Mouse (Mus musculus): ENCODE results near the gene Clca3a1. TPM values are rescaled to one million over a fixed set of nuclear protein-coding genes. Genes with fewer than 3 reads are reported as not detected.
"Not testable (repeated sequence)": the region's sequence is repeated elsewhere in the genome, so short reads cannot be mapped to it uniquely, and the experiment has no call there.

Gene Clca3a1
- total RNA-seq (2014; rRNA removed) (5.0 and 6.2 TPM in 2 replicates), polyA plus RNA-seq (2012; rRNA removed) (1.8 and 2.6 TPM in 2 replicates)

- Histone ChIP-seq H3K79me2 (ENCODE audit: control insufficient read depth, insufficient read depth, low read length) (no peaks in the 10 kb centered on the region), H3K27ac (replicated peaks; ENCODE audit: insufficient read depth, low read depth, low read length) (0 out of 2 replicates have a peak within 1 kb of the TSS, but pooled peaks have one; percentile 35), H3K9ac (ENCODE audit: low read depth, low read length) (no peak within 1 kb of the TSS), H3K36me3 (ENCODE audit: control insufficient read depth, insufficient read depth, low read length) (no peaks in the 10 kb centered on the region), H3K4me3 (ENCODE audit: insufficient read depth, low read depth, low read length) (peak within 1 kb of the TSS; percentile 2; the same call in 1 of the 2 replicates), H3K27me3 (ENCODE audit: control insufficient read depth, insufficient read depth, low read length) (no peaks in the 10 kb centered on the region), H3K4me1 (ENCODE audit: control insufficient read depth, insufficient read depth, low read length) (no peaks in the 10 kb centered on the region)
- 72% methylated on average over 11 of the region's 11 CpGs for WGBS
- TF ChIP-seq POLR2A (IDR thresholded peaks at IDR 0.05; ENCODE audit: extremely low read depth, insufficient read depth, low read length): no peak
- TF ChIP-seq CTCF (IDR thresholded peaks at IDR 0.05; ENCODE audit: low read depth, low read length): no peak
- DNase-seq (ENCODE audit: extremely low read depth, low read depth, low spot score): peak; percentile 21
Measured at GRCm38 (mm10) chr3:144760592-144761309, at the start of gene Clca3a1. Gene Clca3a1, minus strand, starts transcription at chr3:144760977.

DNA sequence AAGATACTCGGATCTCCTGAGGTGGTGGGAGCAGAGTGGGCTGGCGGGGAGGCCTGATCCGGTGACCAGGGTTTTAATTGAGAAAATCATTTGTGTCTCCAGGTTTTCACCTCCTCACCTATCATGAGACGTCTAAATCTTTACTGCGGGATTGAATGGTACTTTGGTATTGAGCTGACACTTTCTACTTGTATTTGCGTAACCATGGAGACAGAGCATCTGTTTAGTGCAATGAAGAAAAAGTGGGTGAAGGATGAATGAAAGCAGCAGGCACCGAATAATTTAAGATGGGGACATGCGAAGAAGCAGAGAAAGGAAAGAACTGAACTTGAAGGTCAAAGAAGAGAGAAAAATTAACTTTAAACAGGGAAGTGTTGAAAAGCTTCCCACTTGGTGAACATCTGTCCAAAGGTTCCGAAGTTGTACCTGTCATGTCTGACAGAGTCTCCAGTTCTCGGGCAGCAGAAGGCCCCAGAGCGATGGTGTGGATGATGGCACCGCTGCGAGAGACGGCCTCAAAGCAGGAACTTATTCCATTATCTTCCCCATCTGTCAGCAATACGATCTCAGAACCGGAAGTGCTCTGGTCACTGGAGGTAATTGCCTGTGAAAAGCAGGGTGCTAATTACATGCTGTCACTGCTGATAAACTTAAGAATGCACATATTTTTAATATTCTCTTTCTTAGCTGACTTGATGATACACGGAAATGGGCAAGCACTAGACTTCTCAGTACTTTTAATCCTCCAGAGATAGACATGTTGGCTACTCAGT, 47.6 kb upstream of the Clca3a1 start:
- not testable (repeated sequence) for H3K27me3 ChIP-seq (ENCODE audit: control insufficient read depth, insufficient read depth, low read length); H3K27ac ChIP-seq (replicated peaks; ENCODE audit: insufficient read depth, low read depth, low read length); DNase-seq (ENCODE audit: extremely low read depth, low read depth, low spot score); H3K79me2 ChIP-seq (ENCODE audit: control insufficient read depth, insufficient read depth, low read length); H3K4me1 ChIP-seq (ENCODE audit: control insufficient read depth, insufficient read depth, low read length); H3K36me3 ChIP-seq (ENCODE audit: control insufficient read depth, insufficient read depth, low read length); H3K9ac ChIP-seq (ENCODE audit: low read depth, low read length); H3K4me3 ChIP-seq (ENCODE audit: insufficient read depth, low read depth, low read length)
- 81% methylated on average over 16 of the region's 17 CpGs for WGBS

- H3K9ac ChIP-seq (ENCODE audit: low read depth, low read length): not testable (repeated sequence)
Measured at GRCm38 (mm10) chr3:144806626-144807025, 45.8 kb upstream of the Clca3a1 start.

DNA sequence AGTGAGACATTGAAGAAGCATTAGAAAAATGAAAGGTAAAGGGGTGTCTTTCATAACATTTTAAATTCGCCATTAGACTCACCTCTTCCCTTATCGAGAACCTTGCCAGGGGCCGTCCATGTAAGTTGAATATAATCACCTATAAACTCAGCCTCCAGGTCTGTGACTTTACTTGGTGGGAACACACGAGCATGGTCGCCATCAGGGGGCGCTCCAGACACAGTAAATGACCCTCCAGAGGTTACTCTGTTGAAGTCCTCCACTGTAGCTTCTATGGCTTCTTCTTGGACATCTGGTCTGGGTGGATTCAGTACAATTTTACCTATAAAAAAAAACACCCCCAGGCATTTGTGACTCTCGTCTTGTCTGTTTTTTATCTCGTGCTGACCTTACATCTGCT, 41.1 kb upstream of the Clca3a1 start:
- no peak for TF ChIP-seq POLR2A (IDR thresholded peaks at IDR 0.05; ENCODE audit: extremely low read depth, insufficient read depth, low read length)
- TF ChIP-seq CTCF (IDR thresholded peaks at IDR 0.05; ENCODE audit: low read depth, low read length): peak; percentile 40
- no peak for DNase-seq (ENCODE audit: extremely low read depth, low read depth, low spot score)
- no peak overlapping the region for H3K27ac ChIP-seq (replicated peaks; ENCODE audit: insufficient read depth, low read depth, low read length)
- no peaks in the 10 kb centered on the region for H3K4me1 ChIP-seq (ENCODE audit: control insufficient read depth, insufficient read depth, low read length)
- WGBS: 37% methylated on average over 8 of the region's 8 CpGs
- H3K4me3 ChIP-seq (ENCODE audit: insufficient read depth, low read depth, low read length): no peak overlapping the region
- no peaks in the 10 kb centered on the region for H3K79me2 ChIP-seq (ENCODE audit: control insufficient read depth, insufficient read depth, low read length)
- H3K27me3 ChIP-seq (ENCODE audit: control insufficient read depth, insufficient read depth, low read length): no peaks in the 10 kb centered on the region
- no peak overlapping the region for H3K9ac ChIP-seq (ENCODE audit: low read depth, low read length)
- no peaks in the 10 kb centered on the region for H3K36me3 ChIP-seq (ENCODE audit: control insufficient read depth, insufficient read depth, low read length)

More at GRCm38 (mm10) chr3:144806626-144807025, 45.8 kb upstream of the Clca3a1 start:
- H3K79me2 ChIP-seq (ENCODE audit: control insufficient read depth, insufficient read depth, low read length); H3K27ac ChIP-seq (replicated peaks; ENCODE audit: insufficient read depth, low read depth, low read length); DNase-seq (ENCODE audit: extremely low read depth, low read depth, low spot score); H3K4me1 ChIP-seq (ENCODE audit: control insufficient read depth, insufficient read depth, low read length); H3K4me3 ChIP-seq (ENCODE audit: insufficient read depth, low read depth, low read length); H3K27me3 ChIP-seq (ENCODE audit: control insufficient read depth, insufficient read depth, low read length); H3K36me3 ChIP-seq (ENCODE audit: control insufficient read depth, insufficient read depth, low read length): not testable (repeated sequence)
- WGBS: 69% methylated on average over 2 of the region's 2 CpGs

DNA sequence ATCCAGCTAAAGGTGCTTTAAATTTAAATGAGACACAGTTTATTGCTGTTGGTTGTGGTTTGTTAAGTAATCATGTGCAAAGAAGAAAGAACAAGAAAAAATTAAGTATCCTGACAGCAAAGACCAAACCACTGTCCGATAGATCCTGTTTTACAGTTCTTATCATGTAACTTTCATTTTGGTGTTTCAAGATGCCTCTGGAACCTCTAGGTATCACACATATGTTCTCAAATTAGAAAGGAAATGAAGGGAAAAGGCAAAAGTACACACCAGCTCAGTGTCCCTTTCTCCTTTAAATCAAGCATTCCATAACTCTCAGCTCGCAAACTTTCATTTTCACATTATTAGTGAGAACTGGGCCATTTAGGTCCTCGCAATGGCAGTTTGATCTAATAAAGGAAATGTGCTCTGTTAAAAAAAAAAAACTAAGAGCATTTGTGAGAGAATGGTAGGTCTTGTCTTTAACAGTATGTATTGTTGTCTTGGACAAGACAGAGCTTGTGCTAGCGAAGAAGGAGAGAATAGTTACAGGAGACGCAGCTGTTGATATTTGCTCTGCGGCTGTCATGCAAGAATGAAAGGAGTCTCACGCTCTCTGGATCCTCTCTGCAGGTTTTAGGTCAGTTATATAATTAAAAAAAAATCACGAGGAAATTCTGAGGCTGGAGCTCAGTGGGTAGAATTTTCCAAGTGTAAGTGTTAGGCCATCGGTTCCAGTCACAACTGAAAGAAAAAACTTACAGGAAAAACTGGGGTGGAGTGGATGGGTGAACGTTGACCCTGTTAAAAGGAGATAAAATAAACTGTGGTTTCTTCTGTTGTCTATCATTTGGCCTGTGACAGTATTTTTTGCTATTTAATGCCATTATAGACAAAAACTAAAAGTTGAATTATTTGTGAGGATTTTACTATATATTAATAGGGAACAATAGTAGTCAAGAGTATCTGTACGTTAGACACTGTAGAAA, 24.7 kb upstream of the Clca3a1 start:
- H3K27ac ChIP-seq (replicated peaks; ENCODE audit: insufficient read depth, low read depth, low read length): no peak overlapping the region
- no peaks in the 10 kb centered on the region for H3K79me2 ChIP-seq (ENCODE audit: control insufficient read depth, insufficient read depth, low read length)
- H3K4me3 ChIP-seq (ENCODE audit: insufficient read depth, low read depth, low read length): no peak overlapping the region
- H3K27me3 ChIP-seq (ENCODE audit: control insufficient read depth, insufficient read depth, low read length): no peaks in the 10 kb centered on the region
- DNase-seq (ENCODE audit: extremely low read depth, low read depth, low spot score): no peak
- no peaks in the 10 kb centered on the region for H3K36me3 ChIP-seq (ENCODE audit: control insufficient read depth, insufficient read depth, low read length)
- H3K4me1 ChIP-seq (ENCODE audit: control insufficient read depth, insufficient read depth, low read length): no peaks in the 10 kb centered on the region
- H3K9ac ChIP-seq (ENCODE audit: low read depth, low read length): no peak overlapping the region
- no peak for TF ChIP-seq CTCF (IDR thresholded peaks at IDR 0.05; ENCODE audit: low read depth, low read length)
- no peak for TF ChIP-seq POLR2A (IDR thresholded peaks at IDR 0.05; ENCODE audit: extremely low read depth, insufficient read depth, low read length)
- 79% methylated on average over 11 of the region's 11 CpGs for WGBS
